Mouse (Mus musculus): ENCODE measurements around the gene Sox5. TPM values are rescaled to one million over a fixed set of nuclear protein-coding genes. Genes with fewer than 3 reads are reported as not detected.

Gene Sox5
- total and polyA plus RNA-seq, 3 experiments = 0.08 to 0.47 (median 0.46) TPM

DNA sequence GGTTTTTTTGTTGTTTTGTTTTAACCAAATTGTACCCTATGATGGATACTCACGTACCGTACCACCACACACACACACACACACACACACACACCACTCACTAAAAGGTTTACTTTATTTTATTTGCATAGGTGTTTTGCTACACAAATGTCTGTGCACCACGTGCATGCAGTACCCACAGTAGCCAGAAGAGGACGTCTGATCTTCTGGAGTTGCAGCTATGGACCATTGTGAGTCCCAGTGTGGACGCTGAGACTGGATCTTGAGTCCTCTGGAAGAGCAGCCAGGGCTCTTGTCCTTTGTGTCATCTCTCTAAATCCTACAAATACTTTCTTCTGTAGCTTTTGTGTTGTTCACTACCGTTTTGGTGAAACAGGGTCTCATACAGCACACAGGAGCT lies 776.6 kb downstream of the Sox5 start:
- in situ Hi-C loops (cut with MboI; ENCODE audit: low pct_ligation_motif_present, low pct_unique_long_range_greater_than_20kb, low sequenced_read_pairs) (no loop called here), dilution Hi-C loops (cut with MboI; ENCODE audit: extremely low pct_ligation_motif_present, extremely low pct_unique_long_range_greater_than_20kb, low sequenced_read_pairs) (no loop called here)
- Histone ChIP-seq H3K9me3 (replicated peaks; ENCODE audit: low read length) (no peaks in the 10 kb centered on the region), H3K9ac (ENCODE audit: insufficient read depth, low read depth) (no peak overlapping the region), H3K27ac (ENCODE audit: insufficient read depth, low read depth) (no peak overlapping the region), H3K27me3 (replicated peaks) (no peaks in the 10 kb centered on the region), H3K36me3 (replicated peaks in 1 of 2; ENCODE audit: control insufficient read depth in 1 of 2, insufficient read depth in 1 of 2, low read length in 1 of 2) (no peaks in the 10 kb centered on the region), H3K4me3 (replicated peaks in 1 of 3; ENCODE audit: low read depth in 2 of 3, low read length in 2 of 3, poor library complexity in 1 of 3) (no peak overlapping the region), H3K79me2 (replicated peaks; ENCODE audit: control insufficient read depth, extremely low read depth, insufficient read depth, poor library complexity, severe bottlenecking) (no peaks in the 10 kb centered on the region), H3K4me2 (ENCODE audit: insufficient read depth, low read depth, poor library complexity, severe bottlenecking) (no peak overlapping the region), H3K4me1 (ENCODE audit: control insufficient read depth in 1 of 2, insufficient read depth in 2 of 2) (no peaks in the 10 kb centered on the region)
- TF ChIP-seq PAX5 (IDR thresholded peaks at IDR 0.05; ENCODE audit: low read length) = no peak
- TF ChIP-seq MAX (IDR thresholded peaks at IDR 0.05; ENCODE audit: low read length) = no peak
- no peak for TF ChIP-seq CHD1 (IDR thresholded peaks at IDR 0.05; ENCODE audit: low read depth, low read length)
- TF ChIP-seq CTCF (conservative IDR thresholded peaks at IDR 0.05 in 1 of 2, IDR thresholded peaks at IDR 0.05 in 1 of 2; ENCODE audit: low read depth in 2 of 2, low read length in 2 of 2) = no peak
- TF ChIP-seq ELF1 (IDR thresholded peaks at IDR 0.05; ENCODE audit: low read depth, low read length) = no peak
- no peak for TF ChIP-seq EP300 (IDR thresholded peaks at IDR 0.05; ENCODE audit: low read length)
- TF ChIP-seq E2F4 (IDR thresholded peaks at IDR 0.05; ENCODE audit: insufficient replicate concordance, low read depth, low read length) = no peak
- TF ChIP-seq UBTF (IDR thresholded peaks at IDR 0.05; ENCODE audit: low read depth, low read length) = no peak
- no peak for TF ChIP-seq RCOR1 (conservative IDR thresholded peaks at IDR 0.05; ENCODE audit: low read depth, low read length)
- no peak for TF ChIP-seq HCFC1 (IDR thresholded peaks at IDR 0.05; ENCODE audit: low read depth, low read length)
- DNase-seq (ENCODE audit: extremely low read depth) = no peak

DNA sequence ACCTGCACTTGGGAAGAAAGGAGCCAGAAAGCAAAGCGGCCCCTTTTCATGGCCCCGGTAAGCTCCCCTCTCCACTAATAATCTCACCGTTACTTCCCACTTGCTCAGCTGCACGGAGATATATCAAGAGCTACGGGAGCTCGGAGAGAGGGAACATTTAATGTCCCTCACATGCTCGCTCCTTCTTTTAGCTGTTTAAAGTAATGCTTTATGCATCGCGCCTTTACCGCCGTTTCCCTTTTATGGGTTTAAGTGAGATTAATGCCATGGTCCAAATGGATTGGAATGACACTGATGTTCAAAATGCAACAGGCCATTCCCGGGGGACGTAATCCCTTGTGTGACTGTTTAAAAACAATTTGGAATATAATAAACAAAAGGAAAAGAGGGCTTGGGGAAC lies 783.6 kb downstream of the Sox5 start:
- TF ChIP-seq ELF1 (IDR thresholded peaks at IDR 0.05; ENCODE audit: low read depth, low read length) (no peak), BHLHE40 (IDR thresholded peaks at IDR 0.05; ENCODE audit: low read depth, low read length) (no peak), NRF1 (IDR thresholded peaks at IDR 0.05; ENCODE audit: low read depth, low read length) (no peak)

DNA sequence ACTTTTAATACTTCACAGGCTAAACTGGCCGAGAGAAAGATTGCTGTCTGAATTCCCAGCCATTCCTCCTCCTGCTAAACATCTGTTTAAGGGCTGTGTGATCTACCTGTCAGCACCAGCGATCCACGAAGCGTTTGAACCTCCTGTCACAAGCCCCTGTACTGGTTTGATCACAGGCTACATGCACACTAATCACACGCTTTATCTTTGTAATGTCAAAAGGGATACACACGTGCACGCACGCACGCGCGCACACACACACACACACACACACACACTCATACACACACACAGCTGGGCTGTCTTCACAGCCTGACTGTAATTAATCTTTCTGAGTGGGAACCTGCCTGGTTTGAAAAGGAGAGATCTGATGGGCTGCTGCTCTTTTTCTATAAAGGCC lies 784.2 kb downstream of the Sox5 start:
- Histone ChIP-seq H3K4me3 (replicated peaks in 1 of 3; ENCODE audit: low read depth in 2 of 3, low read length in 2 of 3, poor library complexity in 1 of 3) (no peak overlapping the region), H3K4me2 (ENCODE audit: insufficient read depth, low read depth, poor library complexity, severe bottlenecking) (no peak overlapping the region), H3K9me3 (replicated peaks; ENCODE audit: low read length) (no peaks in the 10 kb centered on the region), H3K27me3 (replicated peaks) (no peaks in the 10 kb centered on the region), H3K4me1 (ENCODE audit: control insufficient read depth in 1 of 2, insufficient read depth in 2 of 2) (no peaks in the 10 kb centered on the region), H3K9ac (ENCODE audit: insufficient read depth, low read depth) (no peak overlapping the region), H3K79me2 (replicated peaks; ENCODE audit: control insufficient read depth, extremely low read depth, insufficient read depth, poor library complexity, severe bottlenecking) (no peaks in the 10 kb centered on the region), H3K36me3 (replicated peaks in 1 of 2; ENCODE audit: control insufficient read depth in 1 of 2, insufficient read depth in 1 of 2, low read length in 1 of 2) (no peaks in the 10 kb centered on the region), H3K27ac (ENCODE audit: insufficient read depth, low read depth) (no peak overlapping the region)
- dilution Hi-C loops (cut with MboI; ENCODE audit: extremely low pct_ligation_motif_present, extremely low pct_unique_long_range_greater_than_20kb, low sequenced_read_pairs) (no loop called here), in situ Hi-C loops (cut with MboI; ENCODE audit: low pct_ligation_motif_present, low pct_unique_long_range_greater_than_20kb, low sequenced_read_pairs) (no loop called here)
- DNase-seq (ENCODE audit: extremely low read depth) = no peak
- TF ChIP-seq MAX (IDR thresholded peaks at IDR 0.05; ENCODE audit: low read length) (no peak), PAX5 (IDR thresholded peaks at IDR 0.05; ENCODE audit: low read length) (no peak), ZNF384 (IDR thresholded peaks at IDR 0.05; ENCODE audit: low read depth, low read length) (no peak), JUND (conservative IDR thresholded peaks at IDR 0.05; ENCODE audit: low read depth, low read length) (no peak), CHD1 (IDR thresholded peaks at IDR 0.05; ENCODE audit: low read depth, low read length) (no peak), NELFE (IDR thresholded peaks at IDR 0.05; ENCODE audit: low read depth, low read length) (no peak), ZC3H11A (IDR thresholded peaks at IDR 0.05; ENCODE audit: low read depth, low read length) (no peak), MEF2A (IDR thresholded peaks at IDR 0.05; ENCODE audit: borderline replicate concordance, low read depth, low read length) (no peak), POLR2AphosphoS2 (IDR thresholded peaks at IDR 0.05; ENCODE audit: low read depth, low read length) (no peak), TBP (conservative IDR thresholded peaks at IDR 0.05; ENCODE audit: low read depth, low read length) (no peak), GABPA (IDR thresholded peaks at IDR 0.05; ENCODE audit: insufficient replicate concordance, low read depth, low read length) (no peak), RAD21 (IDR thresholded peaks at IDR 0.05; ENCODE audit: low read depth, low read length) (no peak), USF2 (conservative IDR thresholded peaks at IDR 0.05; ENCODE audit: low read depth, low read length) (no peak), ZKSCAN1 (IDR thresholded peaks at IDR 0.05; ENCODE audit: borderline replicate concordance, low read depth, low read length) (no peak), MXI1 (IDR thresholded peaks at IDR 0.05; ENCODE audit: low read depth, low read length) (no peak), CTCF (conservative IDR thresholded peaks at IDR 0.05 in 1 of 2, IDR thresholded peaks at IDR 0.05 in 1 of 2; ENCODE audit: low read depth in 2 of 2, low read length in 2 of 2) (no peak), E2F4 (IDR thresholded peaks at IDR 0.05; ENCODE audit: insufficient replicate concordance, low read depth, low read length) (no peak), UBTF (IDR thresholded peaks at IDR 0.05; ENCODE audit: low read depth, low read length) (no peak), SIN3A (IDR thresholded peaks at IDR 0.05; ENCODE audit: low read length) (no peak), HCFC1 (IDR thresholded peaks at IDR 0.05; ENCODE audit: low read depth, low read length) (no peak)

More for the DNA sequence above, 783.6 kb downstream of the Sox5 start:
- in situ Hi-C loops (cut with MboI; ENCODE audit: low pct_ligation_motif_present, low pct_unique_long_range_greater_than_20kb, low sequenced_read_pairs) (no loop called here), dilution Hi-C loops (cut with MboI; ENCODE audit: extremely low pct_ligation_motif_present, extremely low pct_unique_long_range_greater_than_20kb, low sequenced_read_pairs) (no loop called here)
- Histone ChIP-seq H3K27me3 (replicated peaks) (no peaks in the 10 kb centered on the region), H3K79me2 (replicated peaks; ENCODE audit: control insufficient read depth, extremely low read depth, insufficient read depth, poor library complexity, severe bottlenecking) (no peaks in the 10 kb centered on the region), H3K4me3 (replicated peaks in 1 of 3; ENCODE audit: low read depth in 2 of 3, low read length in 2 of 3, poor library complexity in 1 of 3) (no peak overlapping the region), H3K4me1 (ENCODE audit: control insufficient read depth in 1 of 2, insufficient read depth in 2 of 2) (no peaks in the 10 kb centered on the region), H3K36me3 (replicated peaks in 1 of 2; ENCODE audit: control insufficient read depth in 1 of 2, insufficient read depth in 1 of 2, low read length in 1 of 2) (no peaks in the 10 kb centered on the region), H3K9ac (ENCODE audit: insufficient read depth, low read depth) (no peak overlapping the region), H3K27ac (ENCODE audit: insufficient read depth, low read depth) (no peak overlapping the region), H3K9me3 (replicated peaks; ENCODE audit: low read length) (no peaks in the 10 kb centered on the region), H3K4me2 (ENCODE audit: insufficient read depth, low read depth, poor library complexity, severe bottlenecking) (no peak overlapping the region)
- DNase-seq (ENCODE audit: extremely low read depth) = no peak

Measured in CH12.LX (cell line).